Mouse (Mus musculus): ENCODE measurements around the gene Emc10. TPM values are rescaled to one million over a fixed set of nuclear protein-coding genes. Genes with fewer than 3 reads are reported as not detected.

Gene Emc10
- total RNA-seq, 2 experiments from 2014 or later = 42.0 to 63.1 TPM

DNA sequence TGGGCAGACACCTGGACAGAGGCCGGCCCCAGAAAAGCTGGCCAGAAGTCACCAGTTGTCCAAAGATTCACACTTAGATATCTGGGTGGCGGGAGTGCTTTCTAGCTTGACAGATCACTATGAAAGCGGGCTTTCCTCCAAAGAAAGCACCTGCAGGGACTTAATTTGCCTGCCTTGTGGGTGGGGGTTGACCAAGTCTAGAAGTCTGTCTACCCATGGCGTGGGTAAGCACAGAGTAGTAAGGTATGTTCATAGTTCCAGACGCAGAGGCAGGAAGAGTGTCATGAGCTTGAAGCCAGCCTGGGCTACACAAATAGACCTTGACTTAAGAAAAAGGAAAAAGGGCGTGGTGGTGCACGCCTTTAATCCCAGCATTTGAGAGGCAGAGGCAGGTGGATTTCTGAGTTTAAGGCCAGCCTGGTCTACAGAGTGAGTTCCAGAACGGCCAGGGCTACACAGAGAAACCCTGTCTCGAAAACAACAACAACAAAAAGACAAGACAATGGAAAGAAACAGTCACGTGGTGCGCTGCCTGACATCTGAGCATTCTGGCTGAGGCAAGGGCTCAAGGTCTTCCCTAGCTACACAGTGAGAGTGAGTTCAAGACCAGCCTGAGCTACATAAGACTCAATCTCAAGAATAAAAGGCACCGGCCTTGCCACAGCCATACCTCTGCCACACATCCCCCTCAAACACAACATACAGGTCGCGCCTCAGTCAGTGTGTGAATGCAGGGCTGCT lies 30.3 kb upstream of the Emc10 start:
- no peak for ATAC-seq (replicated peaks; ENCODE audit: poor library complexity, severe bottlenecking)

DNA sequence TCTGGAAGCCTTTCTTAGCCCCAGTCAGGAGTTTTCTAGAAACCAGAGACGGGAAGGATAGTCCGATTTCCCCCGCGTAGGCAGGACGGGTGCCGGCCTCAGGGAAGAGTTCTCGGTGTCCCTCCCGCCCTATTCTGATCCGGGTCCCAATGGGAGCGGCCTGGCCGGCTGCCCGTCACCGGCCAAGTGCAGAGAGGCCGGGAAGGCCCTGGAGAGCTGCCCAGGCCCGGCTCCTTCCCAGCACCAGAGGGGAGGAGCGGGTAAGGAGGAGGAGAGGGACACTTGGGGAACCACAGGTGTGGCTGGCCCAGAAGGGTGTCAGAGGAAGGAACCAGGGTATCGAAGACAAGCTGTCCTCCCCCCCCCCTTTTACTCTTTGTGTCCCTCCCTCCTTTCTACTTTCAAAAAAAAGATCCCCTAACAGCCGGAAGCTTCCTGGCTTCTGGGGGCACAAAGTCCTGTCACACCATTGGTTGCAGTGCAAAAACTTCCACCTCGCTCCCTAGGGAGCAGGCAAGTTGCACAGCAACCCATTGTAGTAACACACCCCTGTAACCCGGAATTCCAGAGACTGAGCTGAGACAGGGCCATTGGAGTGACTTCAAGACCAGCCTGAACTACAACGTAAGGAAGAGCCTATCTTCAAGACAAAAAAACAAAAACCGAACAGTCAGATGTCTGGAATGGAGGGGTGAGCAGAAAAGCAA lies 28.9 kb upstream of the Emc10 start:
- ATAC-seq (replicated peaks; ENCODE audit: poor library complexity, severe bottlenecking) = no peak

DNA sequence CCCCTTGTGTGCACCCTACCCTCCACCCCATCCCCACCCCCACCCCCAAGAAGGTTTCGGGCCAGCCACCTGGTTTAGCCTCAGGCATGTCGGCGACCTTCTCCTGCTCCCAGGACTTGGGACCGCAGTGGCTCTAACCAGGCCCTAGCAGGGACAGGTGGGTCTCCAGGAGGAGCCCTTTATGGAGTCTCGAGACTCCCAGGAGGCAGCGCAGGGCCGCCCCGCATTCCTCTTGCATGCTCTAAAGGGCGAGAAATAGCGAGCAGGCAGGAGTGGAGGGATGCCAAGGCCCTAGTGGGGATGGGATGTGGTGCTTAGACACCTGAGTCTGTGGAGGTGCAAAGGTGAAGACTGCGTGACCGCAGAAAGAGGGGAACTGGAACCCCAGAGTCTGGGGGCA lies 28.2 kb upstream of the Emc10 start, which contains the start of gene Mybpc2:
Gene Mybpc2 (minus strand): TSS at position 155 of the 400 bp plus-strand sequence.
- no peak for ATAC-seq (replicated peaks; ENCODE audit: poor library complexity, severe bottlenecking)

DNA sequence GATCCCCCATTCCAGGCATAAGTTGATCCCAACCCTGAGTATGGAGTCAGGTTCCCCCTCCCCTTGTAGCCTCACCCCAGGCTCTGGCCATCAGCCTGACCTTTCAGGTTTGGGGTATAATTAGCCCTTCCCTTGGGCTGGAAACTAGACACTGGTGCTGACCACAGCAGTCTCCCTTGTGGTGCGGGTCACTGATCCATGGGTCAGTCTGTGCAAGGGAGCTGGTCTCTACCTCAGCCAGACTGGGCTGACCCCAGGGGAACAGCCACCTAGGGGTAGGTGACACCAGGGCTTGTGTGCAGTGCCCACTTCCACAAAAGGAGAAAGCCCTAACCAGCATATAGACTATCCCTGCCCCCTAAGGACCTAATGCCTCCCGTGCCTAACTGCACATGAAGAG lies 26.7 kb upstream of the Emc10 start:
- no peak for ATAC-seq (replicated peaks; ENCODE audit: poor library complexity, severe bottlenecking)

DNA sequence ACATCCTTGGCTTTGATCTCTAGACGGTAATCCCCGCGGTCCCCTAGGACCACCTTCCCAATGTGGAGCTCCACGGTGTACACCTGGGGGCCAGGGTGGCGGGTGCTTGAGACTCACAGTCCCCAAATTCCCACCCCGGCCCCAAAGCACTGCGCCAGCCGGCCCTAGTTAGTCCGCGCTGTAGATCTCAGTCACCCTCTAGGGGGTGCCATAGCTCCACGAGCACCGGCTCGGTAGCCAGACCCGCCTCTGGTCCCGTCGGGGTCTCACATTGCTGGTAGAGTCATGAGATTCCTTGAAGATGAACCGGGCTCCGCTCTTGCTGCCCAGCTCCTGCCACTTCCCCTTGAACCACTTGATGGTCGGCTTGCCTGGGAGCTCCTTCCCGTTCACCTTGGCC lies 25.4 kb upstream of the Emc10 start:
- peak; percentile 81 for ATAC-seq (replicated peaks; ENCODE audit: poor library complexity, severe bottlenecking)

DNA sequence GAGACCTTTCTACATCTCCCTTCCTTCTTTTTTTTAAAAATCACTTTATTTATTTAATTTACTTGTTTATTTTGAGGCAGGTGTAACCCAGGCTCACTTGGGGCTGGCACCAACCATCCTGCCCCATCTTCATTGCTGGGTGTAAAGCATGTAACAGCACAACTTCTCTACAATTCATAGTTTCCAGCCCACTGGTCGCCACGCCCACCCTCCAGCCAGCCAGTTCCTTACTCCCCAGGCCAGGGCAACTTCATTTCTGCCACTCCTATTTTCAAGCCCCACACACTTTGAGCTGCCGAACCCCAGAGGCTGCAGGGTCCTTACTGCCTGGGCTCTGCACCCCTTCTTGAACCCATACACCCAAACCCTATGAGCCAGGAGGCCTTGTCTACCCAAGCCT lies 24.7 kb upstream of the Emc10 start:
- no peak for ATAC-seq (replicated peaks; ENCODE audit: poor library complexity, severe bottlenecking)

DNA sequence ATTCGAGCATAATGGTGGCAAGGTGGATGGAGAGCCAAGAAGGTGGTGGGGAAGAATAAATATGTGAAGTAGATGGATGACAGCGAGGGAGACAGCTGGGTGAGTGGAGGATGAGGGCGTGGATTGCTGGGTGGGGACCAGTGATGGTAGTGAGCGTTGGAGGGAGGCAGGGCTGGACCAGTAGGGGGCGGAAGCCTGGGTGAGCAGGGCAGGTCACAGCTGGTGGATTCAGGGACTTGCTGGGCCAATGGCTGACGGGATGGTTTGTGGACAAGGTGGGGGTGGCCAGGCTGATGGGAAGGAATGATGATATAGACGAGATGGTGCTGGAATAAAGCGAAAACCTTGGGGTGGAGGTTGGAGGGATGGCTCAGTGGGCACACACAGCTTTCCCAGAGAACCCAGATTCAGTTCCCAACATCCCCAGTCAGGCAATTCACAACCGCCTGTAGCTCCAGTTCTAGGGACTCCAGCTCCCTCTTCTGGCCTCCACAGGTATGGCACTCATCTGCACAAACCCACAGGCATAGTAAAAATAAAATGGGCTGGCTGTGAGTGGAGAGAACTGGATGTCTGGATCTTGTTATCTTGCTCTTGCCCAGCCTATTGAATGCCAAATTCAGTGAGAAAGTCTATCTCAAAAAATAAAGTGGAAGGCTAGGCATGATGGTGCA lies 23.0 kb upstream of the Emc10 start:
- ATAC-seq (replicated peaks; ENCODE audit: poor library complexity, severe bottlenecking) = 0 out of 2 replicates have a peak, but pooled peaks have one; percentile 30

DNA sequence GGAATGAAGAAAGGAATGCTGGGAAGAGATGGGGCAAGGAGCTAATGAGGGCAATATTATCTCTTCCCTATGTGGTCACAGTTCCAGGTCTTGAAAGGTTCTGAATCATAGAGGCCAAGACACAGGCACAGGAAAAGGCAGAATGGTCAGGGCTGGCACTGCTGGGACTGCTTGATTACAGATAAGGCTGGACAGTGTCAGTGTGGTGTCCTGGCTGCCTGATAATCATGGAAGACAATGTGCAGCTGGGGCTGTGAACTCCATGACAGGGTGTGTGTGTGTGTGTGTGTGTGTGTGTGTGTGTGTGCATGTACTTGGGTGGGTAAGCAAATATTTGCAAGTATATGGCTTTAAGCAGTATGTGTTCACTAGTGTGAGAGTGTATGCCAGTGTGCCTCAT lies 11.2 kb upstream of the Emc10 start:
- ATAC-seq (replicated peaks; ENCODE audit: poor library complexity, severe bottlenecking) = no peak

DNA sequence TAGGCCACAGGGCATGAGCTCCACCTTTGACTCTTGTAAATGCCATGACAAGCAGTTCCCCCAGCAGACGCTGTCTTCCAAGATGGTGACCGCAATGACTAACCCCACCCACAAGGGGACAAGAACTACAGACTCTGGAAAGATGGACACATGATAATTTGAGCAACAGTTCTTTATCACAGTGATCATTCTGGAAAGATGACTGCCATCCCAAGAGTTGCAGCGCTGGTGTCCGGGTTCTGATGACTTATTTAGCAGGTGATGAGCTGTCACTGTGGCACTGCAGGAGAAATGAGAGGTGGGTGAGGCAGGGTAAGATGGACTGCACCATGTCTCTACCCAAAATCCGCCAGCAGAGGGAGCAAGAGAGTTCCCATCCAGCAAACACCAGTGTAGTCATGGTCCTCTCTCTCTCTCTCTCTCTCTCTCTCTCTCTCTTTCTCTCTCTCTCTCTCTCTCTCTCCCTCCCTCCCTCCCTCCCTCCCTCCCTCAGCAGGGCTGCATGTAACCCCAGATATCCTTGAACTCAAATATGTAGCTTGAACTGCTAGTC lies 5.3 kb upstream of the Emc10 start:
- peak; percentile 76 for ATAC-seq (replicated peaks; ENCODE audit: poor library complexity, severe bottlenecking)

DNA sequence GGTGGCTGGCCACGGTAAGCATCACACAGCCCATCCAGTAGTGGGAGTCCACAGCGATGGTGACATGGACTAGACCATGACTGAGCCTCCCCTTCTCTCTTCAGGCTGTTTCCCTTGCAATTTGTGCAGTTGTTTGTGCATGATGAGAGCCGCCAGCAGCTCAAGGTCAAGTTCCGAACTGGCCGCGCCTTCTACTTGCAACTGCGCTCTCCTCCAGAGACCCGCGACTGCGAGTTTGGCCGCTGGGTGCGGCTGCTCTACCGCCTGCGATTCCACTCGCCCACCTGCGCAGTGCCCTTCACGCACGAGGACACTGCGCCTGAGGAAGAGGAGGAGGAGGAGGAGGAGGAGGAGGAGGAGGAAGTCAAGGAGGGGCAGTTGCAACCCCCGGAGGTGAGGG lies 3.7 kb upstream of the Emc10 start:
- ATAC-seq (replicated peaks; ENCODE audit: poor library complexity, severe bottlenecking) = no peak

DNA sequence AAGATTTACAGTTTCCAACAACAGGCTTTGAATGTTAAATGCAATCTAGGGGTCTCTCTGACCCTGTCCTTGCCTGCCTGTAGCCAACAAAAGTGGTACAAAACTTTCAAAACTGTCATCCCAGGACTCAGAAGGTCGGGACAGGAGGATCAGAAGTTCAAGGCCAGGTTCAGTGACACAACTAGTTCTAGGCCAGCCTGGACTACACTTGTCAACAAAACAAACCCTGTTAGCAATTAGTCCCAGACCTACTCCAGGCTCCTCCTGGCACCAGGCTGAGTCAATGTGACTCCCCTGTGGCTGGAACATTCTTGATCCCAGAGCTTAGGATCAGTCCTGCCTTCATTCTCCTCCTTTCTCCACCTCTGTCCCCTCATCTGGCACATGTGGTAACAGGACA lies 2.6 kb upstream of the Emc10 start:
- no peak for ATAC-seq (replicated peaks; ENCODE audit: poor library complexity, severe bottlenecking)

DNA sequence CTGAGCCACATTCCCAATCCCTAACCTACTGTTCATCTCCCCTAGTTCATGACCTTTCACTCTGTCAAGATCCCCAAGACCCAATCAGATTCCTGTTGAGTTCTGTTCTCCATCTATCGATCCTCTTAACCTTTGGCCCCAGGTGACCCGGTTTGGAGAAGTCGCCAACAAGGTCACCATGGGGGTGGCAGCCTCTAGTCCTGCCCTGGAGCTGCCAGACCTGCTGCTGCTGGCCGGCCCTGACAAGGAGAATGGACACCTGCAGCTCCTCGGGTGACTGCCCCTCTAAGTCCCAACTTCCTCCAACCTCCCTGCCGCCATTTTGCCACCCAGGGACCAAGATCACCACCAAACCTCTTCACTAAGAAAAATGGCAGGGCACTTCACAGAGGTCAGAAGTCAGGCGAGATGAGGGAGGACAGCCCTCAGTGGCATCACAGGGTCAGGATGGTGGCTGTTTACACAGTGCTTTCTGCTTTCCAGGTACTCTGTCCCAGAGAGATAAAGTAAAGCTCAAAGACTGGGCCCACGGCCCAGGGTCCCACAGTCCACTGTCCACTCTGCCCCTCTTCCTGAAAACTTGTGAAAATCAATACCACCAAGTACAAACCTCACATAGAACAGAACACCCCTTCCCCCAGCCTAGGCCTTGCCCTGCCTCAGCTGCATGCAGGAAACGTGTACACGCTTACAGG lies 1.2 kb upstream of the Emc10 start:
- ATAC-seq (replicated peaks; ENCODE audit: poor library complexity, severe bottlenecking) = no peak

DNA sequence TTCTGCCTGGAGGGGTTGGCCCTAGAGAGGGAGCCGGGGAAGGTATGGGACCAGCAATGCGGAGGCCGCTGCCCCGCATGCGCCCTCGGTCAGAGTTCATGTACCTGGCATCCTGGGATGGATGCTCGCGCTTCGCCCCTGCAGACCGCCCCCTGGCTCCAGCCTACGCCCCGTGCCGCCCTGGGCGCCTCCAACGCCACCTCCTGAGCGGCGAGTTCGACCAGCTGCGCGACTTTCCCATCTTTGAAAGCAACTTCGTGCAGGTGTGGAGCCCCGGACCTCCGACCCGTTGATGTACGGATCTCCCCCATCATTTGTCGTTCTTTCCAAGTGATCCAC lies 411 bp upstream of the Emc10 start:
- ATAC-seq (replicated peaks; ENCODE audit: poor library complexity, severe bottlenecking) = no peak; the same call in 1 of the 2 replicates

DNA sequence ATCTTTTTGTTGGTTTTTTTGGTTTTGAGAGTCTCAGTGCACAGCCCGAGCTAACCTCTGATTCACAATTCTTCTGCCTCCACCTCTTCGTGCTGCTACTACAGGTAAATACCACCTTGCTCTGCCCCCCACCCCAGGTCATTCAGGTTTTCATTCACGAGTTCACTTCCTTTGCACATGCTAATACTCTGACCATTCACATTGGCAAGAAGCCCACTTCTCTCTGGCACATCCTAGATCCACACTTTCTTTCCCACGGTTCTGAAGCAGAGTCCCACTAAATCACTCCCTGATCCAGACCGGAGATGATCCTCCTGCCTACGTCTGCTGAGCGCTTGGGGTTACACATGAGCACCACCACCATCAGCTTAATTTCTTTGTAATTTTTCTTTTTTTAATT lies 1.2 kb downstream of the Emc10 start:
- no peak for ATAC-seq (replicated peaks; ENCODE audit: poor library complexity, severe bottlenecking)

DNA sequence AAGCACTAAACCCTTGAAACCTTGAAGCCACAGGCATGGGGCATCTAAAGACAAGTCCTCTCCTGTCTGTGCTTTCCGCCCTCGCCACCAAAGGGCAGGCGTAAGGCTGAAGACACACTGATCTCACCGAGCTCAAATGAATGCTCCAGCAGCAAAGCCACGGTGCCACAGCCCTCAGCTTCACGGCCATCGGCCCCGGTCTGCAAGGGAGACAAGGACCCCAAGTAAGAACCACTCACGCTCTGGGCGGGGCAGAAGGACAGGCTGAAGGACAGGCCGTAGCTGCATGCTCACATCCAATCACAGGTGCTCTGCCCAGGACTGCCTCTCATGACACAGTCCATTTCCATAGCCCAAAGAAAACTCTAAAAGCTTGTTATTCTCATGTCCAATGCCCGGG lies 1.6 kb downstream of the Emc10 start:
- no peak for ATAC-seq (replicated peaks; ENCODE audit: poor library complexity, severe bottlenecking)

DNA sequence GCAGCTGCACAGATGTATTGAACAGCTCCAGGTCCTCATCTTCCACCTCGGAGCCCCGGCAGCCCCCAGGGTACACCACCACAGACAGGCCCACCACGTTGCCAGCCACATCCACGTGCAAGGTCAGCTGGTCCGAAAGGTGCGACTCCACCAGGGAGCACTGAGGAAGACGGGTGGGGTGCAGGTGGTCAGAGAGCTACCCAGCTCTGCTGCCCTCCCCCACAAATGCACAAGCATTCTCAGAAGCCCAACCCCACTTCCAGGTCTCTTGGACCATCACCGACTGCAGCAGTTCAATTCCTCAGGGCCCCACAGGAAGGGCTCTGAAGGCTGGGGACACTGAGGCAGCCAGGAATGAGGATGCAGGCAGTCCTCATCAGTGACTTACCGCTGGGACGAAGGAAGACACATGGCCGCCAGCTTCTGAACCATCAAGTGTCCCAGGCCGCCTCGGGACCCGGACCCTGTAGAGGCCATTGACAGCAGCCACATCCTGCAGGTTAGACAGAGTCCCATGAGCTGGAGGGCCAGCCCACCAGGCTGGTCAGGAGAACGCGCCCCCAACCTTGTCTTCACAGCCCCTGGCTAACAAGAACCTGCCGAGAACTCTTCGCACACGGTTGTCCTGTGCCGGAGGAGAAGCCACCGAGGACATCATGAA lies 4.0 kb downstream of the Emc10 start:
- no peak for ATAC-seq (replicated peaks; ENCODE audit: poor library complexity, severe bottlenecking)

DNA sequence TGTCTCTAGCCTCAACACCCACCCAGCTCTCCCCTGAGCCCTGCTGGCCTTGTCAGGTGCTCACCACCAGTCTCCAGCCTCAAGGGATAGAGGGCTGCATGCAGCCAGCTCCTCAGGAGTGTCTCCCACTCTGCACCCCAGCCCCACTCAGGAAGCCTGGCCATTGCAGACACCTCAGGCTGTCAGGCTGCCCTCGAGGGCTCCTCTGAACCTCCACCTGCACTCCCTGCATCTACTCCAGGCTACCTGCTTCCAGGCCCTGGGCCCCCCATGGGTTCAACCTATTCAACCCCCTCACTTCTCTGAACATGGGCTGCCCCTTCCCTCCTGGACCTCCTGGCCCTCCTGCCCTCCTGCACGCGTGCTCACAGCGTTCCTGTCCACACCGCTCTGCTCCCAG lies 4.9 kb downstream of the Emc10 start:
- no peak for ATAC-seq (replicated peaks; ENCODE audit: poor library complexity, severe bottlenecking)

DNA sequence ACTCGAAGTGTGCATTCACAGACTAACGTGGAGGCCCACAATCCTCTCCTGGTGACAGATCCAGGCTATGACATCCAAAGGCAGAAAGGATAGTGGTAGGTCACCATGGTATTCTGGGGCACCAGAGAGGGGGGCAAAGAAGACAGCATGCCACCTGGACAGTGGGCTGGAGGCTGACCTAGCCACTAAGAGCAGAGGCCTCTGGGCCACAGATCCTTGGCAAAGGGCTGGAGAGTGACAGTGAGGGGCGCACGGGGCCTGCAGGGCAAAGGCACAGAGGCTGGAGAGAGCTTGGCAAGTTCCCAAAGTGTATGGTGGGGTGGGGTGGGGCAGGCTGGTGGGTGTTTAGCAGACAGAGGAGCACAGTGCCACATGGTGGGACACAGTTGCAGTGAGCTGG lies 6.0 kb downstream of the Emc10 start:
- no peak for ATAC-seq (replicated peaks; ENCODE audit: poor library complexity, severe bottlenecking)

DNA sequence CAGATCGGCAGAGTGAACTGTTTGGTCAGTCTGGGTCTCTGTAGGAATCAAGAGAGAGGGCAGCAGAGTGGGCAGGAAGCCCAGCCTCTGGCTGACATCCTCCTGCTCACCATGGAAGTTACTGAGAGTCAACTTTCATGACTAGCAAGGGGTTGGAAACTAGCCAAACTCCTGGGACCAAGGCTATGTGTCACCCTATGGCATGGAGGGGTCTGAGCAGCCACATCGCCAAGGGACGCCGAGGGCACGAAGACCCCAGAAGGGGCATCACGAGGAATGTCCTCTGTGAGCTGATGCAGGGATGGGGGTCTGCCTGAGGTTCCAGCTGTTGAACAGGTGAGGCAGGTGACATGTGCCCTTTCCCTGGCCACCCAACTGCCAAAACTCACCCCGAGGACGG lies 7.8 kb downstream of the Emc10 start:
- ATAC-seq (replicated peaks; ENCODE audit: poor library complexity, severe bottlenecking) = no peak

DNA sequence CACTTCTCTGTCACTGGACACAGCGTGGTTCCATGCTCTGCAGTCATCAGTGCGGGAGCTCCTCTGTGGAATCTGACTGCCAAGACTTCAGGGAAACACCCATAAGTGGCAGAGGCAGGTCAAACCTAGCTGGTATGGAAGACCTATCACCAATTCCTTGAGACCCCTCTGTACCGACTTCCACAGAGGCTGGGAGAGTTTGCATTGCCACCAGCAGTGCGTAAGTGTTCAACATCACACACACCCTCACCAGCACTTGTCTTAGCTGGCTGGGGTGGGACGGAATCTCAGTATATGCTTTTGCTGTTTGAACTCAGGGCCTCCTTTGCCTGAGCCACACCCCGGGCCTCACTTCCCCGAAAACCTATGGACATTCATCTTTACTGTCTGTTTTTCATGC lies 8.4 kb downstream of the Emc10 start:
- ATAC-seq (replicated peaks; ENCODE audit: poor library complexity, severe bottlenecking) = no peak

Measured in granulocyte monocyte progenitor cell, adult 5-6 weeks (primary cell).